Mouse (Mus musculus): ENCODE measurements around the gene Shld1. TPM values are rescaled to one million over a fixed set of nuclear protein-coding genes. Genes with fewer than 3 reads are reported as not detected.

Gene Shld1
- 10 to 100 TPM in 1 of 2 experiments, 1 to 10 TPM in 1; 8.5 to 11.8 TPM for total RNA-seq (2021)

DNA sequence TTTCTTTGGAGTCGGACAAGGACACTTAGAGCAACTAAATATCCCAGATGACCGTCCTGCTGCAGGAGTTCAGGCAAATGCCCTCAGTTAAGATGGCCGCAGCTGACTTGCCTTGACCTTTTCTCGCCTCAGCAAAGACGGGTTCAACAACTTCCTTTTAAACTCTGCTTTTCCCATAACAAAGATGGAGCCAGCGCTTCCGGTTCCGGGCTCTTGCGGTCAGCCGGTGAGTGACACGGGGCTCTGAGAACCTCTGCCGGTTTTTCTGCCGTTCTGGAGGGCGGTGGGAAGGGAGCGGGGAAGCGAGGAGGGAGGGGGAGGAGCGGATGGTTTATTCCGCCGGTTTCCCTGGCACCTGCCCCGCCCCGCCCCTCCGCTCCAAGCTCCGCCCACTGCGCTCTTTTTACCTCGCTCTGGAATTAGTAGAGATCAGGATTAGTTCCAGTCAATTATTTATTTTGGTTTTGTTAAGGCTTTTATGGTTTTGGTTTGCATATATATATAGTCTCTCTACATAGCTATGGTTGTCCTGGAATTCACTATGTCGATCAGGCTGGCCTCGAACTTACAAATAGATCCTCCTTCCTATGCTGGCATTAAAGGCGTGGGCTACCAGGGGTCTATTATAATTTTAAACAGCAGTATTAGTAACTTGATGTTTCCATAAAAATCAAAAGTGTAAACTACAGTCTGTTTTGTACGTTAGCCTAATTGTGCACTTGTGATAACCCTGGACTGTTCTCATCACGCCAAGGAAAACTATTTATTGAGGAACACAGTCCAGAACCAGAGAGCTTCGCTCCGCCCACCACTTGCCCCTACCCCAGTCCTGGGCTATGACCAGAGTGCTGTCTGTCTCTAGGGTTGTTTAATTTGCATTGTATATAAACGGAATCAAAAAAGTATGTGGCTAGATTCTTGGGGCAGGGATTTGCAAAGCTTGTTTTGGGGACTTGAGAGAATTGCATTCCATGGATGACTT lies at the start of gene Shld1:
TSS of gene Shld1 (plus strand) at position 176 of the 982 bp plus-strand sequence.
- DNase-seq (ENCODE audit: low spot score in 2 of 2) = peak; percentile 87 to 96
- intact Hi-C loops (cut with DNase I) = loop anchor here (5.0 kb wide), 1 partner anchor 175 kb away; no protein-coding TSS in a partner anchor

DNA sequence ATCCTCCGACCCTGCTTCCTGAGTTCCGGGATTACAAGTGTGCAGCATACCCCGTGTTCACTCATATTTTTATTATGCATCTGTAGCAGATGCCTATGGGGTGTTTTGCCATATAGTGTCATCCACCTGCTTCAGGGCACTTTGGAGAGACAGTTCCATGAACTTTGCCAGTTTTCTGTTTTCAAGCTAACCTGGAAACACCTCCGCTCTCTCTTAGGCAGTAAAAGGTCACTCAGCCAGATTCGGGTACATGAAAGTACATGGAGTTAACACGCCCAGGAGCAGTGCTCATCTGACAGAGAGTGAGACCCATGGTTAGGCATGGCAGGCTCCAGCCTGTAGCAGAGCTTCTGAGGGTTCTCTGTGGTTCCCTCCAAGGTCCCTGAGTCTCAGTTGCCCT lies 48.4 kb upstream of the Shld1 start:
- DNase-seq (ENCODE audit: low spot score in 2 of 2) = no peak
- intact Hi-C loops (cut with DNase I) = no loop called here

DNA sequence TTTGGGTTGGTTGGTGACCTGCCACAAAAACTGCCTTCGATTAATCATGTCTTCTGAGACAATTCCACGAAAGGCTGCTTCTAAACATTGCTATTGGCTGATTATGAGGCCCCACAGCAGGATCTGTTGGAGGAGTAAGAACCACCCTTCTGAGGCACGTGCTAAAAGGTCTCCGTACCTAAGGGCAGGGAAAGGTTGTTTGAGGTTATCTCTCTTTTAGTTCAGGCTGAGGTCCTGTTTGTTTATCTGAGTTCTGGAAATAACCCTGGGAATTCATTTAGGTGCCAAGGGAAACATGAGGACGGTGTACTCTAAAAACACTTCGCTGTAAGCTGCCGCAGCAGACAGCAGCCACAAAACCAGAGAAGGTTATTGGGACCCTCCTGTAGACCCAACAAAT lies 47.4 kb upstream of the Shld1 start:
- intact Hi-C loops (cut with DNase I) = no loop called here
- no peak for DNase-seq (ENCODE audit: low spot score in 2 of 2)

DNA sequence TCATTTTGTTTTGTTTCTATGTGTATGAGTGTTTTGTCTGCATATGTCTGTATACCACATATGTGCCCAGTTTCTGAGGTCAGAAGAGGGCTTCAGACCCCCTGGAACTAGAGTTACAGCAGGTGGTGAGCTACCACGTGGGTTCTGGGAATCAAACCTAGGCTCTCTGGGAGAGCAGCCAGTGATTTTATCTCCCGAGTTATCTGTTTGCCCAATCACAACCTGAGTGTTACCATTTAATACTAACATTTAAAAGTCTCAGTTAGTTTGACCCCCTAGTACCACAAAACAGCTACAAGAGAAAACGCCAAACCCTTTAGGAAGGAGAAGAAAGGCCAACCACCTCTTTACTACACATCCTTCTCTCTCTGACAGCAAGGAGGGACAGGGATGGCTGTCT lies 45.5 kb upstream of the Shld1 start:
- DNase-seq (ENCODE audit: low spot score in 2 of 2) = no peak
- intact Hi-C loops (cut with DNase I) = no loop called here

DNA sequence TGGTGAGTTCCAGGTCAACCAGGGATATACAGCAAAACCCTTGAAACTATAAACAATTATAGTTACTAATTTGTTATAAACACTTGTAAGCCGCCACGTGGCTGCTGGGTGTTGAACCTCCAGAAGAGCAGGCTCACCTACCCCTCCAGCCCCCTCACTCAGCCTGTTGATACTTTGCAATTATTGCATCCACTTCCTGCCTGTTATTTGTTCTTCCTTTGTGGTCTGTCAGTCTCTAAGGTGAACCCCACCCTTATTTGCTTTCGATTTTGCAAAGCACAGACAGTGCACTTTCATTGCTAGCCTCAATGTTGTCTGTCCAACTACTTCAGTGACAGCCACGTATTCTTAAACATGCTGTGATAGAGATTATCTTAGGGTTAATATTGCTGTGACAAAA lies 43.6 kb upstream of the Shld1 start:
- intact Hi-C loops (cut with DNase I) = no loop called here
- DNase-seq (ENCODE audit: low spot score in 2 of 2) = no peak

DNA sequence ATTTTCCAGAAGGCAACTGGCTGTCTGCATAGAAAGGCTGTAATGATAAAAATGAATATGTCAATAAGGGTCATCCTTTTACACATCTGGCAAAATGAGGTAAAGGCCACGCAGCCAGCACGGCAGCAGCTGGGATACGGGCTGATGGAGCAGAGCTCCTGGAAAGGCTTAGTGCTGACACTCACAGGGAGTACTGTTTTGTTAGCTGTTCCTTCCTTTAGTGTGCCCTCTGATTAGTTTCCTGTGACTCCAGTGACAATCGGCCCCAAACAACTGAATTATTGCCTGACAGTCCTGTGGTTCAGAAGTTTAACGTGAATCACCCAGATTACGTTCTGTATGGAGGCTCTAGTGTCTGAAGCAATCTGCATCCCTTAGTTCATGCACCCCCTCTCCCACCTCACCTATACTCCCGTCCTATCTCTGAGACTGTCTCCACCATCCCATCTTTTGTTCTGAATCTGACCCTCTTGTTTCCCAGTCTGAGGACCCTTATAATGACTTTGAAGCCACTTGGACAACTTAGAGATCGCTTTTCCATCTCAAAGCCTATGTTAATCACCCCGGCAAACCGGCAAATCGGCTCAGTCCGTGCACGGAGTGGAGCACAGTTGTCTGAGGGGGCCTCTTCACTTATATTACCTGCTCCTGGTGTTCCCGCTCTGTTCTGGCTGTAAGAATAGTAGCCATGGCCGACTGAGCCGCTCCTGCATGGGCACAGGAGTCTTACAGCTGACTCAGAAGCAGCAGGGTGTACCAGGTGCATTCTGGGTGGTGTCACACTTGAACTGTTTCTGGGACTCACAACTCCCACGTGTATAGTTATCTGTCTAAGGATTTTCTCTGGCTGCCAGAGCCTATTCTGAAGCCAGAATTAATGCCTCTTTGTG lies 39.6 kb upstream of the Shld1 start:
- no peak for DNase-seq (ENCODE audit: low spot score in 2 of 2)
- intact Hi-C loops (cut with DNase I) = no loop called here

DNA sequence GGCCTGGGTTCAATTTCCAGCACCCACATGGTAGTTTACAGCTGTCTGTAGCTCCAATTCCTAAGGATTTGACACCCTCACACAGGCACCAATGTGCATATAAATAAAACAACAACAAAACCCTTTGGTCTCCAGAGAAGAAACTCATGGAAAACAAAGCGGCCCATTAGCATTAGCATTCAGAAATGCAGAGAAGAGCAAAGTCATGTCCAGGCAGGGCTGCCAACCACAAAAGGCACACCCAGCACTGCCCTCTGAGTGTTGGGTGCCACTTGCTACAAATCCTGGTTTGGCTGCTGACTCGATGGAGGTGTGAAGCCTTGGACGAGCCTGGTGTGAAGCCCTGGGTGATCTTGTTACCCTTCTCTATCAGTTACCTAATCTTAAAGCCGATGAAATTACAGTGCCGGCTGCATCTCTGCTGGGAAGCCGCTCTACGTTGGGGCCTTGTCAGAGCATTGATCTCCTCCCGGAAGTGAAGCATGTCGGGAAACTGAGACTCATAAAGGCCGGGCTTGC lies 37.3 kb upstream of the Shld1 start:
- intact Hi-C loops (cut with DNase I) = no loop called here
- no peak for DNase-seq (ENCODE audit: low spot score in 2 of 2)

DNA sequence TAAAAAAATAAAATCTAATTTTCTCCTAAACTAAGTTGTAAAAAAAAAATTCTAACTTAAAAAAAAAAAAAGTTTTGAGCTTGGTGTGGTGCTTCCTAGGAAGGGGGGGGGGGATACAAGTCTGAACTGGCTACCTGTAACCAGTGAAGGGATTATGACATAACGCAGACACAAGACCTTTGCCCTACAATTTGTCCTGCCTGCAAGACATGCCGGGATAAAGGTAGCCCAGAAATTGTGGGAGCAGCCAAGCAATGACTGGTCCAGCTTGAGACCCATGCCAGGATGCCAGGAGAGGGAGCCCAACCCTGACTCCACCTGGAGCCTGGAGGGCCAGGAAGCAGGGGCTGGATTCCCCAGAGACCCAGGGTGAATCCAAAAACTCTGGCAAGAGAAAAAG lies 36.2 kb upstream of the Shld1 start:
- DNase-seq (ENCODE audit: low spot score in 2 of 2) = no peak
- intact Hi-C loops (cut with DNase I) = no loop called here

DNA sequence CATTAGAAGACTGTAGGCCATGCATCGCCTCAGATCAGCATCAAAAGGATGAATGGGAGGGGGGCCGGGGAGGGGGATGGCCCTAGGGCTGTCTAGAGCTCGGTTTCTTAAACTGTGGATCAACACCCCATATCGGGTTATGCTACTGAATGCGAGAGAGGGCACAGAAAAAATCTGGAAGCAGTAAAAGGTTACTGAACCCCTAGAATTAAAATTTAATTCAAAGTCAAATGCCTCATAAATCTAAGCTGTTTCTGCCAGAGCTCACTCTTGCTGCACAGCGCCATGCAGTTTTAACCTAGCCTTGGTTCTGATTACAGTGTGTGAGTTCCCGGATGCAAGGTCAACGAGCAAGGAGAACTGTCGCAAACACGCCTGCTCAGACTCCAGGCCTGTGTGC lies 34.3 kb upstream of the Shld1 start:
- DNase-seq (ENCODE audit: low spot score in 2 of 2) = no peak
- intact Hi-C loops (cut with DNase I) = no loop called here

DNA sequence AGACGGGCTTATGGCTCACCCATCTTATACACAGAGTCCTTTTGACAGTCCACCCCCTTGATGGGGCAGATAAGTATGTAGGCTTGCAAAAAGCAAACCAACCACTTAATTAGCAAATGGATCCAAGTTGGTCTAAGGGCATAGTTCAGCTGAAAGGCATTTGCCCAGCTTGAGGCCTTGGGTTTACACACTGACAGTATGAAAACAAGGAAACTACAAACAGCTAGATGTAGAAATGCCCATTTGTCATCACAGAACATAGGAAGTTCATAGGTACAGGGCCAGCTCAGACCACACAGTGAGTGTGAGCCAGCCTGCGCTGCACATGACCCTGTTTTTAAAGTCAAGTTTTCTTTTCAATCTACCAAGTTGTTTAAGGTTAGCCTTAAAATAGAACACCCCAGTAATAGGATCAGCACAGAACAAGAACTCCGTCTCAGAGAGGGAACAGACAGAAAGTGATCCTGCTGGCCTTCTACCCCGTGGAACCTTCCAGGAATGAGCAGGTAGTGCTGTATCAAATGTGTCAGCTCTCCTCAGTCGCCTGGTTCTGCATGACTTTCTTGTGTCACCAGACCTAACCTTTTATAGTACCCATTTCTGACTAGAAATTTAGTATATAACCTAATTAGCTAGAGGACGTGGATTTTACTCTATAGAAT lies 31.8 kb upstream of the Shld1 start:
- DNase-seq (ENCODE audit: low spot score in 2 of 2) = no peak
- intact Hi-C loops (cut with DNase I) = no loop called here

DNA sequence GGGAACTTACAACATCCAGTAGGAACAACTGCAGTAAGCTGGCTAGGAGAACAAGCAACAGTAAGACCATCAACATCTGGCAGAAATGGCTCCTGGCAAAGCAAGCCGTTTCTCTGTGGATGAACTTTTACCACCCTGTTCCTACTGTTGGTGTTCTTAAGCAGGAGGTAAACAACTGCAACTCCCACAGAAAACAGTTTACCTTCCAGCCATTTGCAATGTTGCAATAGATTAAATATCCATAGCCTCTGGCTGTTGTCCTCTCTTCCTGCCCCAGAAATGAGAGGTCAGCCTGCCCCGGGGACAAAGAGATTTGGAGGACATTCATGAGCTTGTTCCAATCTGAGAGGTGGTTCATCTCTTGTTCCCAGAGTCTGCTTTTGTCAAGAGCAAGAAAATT lies 29.5 kb upstream of the Shld1 start:
- intact Hi-C loops (cut with DNase I) = no loop called here
- no peak for DNase-seq (ENCODE audit: low spot score in 2 of 2)

DNA sequence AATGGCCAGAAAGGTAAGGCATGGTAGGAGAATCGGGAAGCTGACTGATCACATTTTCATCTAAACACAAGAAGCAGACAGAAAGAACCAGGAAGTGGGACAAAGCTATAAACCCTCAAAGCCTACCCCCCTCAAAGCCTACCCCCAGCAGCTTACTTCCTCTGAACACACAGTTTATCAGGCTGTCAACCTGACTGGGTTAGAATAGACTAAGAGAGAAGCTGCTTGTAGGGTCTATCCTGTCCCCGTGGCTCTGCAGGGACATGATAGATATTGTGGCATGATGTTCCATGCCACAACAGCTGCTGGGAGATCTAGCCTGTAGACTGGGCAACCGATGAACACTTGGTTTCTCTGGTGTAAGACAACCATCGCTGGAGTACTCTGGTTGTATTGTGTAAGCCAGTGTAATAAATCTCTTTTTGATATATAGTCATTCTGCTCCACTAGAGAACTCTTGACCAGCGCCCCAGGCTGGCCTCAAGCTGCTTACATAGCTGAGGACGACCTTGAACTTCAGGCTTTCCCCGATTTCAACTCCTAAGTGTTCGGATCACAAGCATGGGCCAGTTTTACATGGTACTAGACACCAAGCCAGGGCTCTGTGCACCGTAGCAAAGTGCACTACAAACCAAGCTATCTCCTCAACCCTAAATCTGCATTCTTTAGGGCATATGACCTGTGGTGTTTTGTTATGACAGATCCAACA lies 28.2 kb upstream of the Shld1 start:
- DNase-seq (ENCODE audit: low spot score in 2 of 2) = no peak
- intact Hi-C loops (cut with DNase I) = no loop called here

DNA sequence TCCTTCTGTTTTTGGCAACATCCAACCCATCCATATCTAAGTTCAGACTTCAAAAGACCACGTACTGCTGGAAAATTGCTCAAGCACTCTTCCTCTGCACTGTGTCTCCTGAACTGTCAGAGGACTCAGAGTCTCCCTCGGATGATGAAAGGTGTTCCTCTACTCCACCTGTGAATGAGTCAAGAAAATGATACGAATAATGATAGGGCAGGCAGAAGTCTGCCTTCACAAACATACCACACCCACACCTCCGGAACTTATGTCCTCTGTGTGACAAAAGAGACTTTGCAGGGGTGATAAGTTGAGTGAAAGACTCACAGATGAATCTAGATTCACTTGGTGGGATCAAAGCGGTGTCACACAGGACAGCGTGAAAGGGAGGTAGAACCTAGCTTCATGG lies 17.6 kb upstream of the Shld1 start:
- DNase-seq (ENCODE audit: low spot score in 2 of 2) = no peak
- intact Hi-C loops (cut with DNase I) = no loop called here

DNA sequence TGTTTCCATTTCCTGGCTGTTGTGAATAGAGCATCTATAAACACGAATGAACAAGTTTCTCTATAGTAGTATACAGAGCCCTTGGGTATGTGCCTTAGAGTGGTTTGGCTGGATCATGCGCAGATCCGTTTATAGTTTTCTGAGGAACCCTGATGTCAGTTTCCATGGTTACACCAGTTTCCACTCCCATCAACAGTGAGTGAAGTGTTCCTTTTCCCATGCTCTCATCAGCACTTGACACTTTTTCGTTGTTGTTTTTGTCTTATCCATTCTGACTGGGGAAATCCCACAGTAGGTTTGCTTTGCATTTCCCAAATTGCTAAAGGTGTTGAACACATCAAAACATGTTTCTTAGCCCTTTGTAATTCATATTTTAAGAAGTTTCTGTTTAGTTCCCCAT lies 16.4 kb upstream of the Shld1 start:
- intact Hi-C loops (cut with DNase I) = no loop called here

DNA sequence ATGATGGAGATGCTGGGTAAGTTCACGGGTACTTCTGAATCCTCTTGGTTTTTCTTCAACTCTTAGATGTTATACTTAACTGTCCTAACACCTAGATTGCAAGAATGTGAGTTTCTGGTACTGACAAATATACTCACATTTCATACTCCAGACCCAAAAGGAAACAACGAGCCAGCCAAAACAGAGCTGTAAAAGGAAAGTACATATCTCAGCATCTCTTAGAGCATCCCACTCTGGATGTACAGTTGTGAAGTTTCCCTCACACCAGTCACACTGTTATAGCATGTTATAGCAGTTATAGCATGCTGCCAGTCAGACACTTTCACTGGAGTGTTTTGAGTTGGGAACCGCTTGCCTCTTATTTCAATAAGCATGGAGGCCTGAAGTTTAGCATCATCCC lies 14.6 kb upstream of the Shld1 start:
- peak in 1 of 2 experiments; percentile 65 for DNase-seq (ENCODE audit: low spot score in 2 of 2)
- intact Hi-C loops (cut with DNase I) = no loop called here

More for the DNA sequence above, 16.4 kb upstream of the Shld1 start:
- no peak for DNase-seq (ENCODE audit: low spot score in 2 of 2)

DNA sequence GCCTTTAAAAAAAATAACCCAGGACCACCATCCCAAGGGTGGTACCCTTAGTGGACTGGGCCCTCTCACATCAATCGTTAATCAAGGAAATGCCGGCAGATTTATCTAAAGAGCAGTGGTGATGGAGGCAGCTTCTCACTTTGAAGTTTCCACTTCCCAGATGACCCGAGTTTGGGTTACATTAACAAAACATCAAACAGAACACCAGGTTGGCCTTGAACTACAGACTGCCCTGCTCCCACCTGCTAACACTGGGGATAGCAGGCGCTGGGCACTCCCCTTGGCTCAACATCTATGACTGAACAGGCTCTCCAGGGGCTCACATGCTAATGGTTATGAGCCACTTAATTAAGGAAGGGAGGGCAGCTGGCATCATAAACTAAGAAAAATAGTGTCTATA lies 10.6 kb upstream of the Shld1 start:
- intact Hi-C loops (cut with DNase I) = no loop called here
- DNase-seq (ENCODE audit: low spot score in 2 of 2) = no peak

DNA sequence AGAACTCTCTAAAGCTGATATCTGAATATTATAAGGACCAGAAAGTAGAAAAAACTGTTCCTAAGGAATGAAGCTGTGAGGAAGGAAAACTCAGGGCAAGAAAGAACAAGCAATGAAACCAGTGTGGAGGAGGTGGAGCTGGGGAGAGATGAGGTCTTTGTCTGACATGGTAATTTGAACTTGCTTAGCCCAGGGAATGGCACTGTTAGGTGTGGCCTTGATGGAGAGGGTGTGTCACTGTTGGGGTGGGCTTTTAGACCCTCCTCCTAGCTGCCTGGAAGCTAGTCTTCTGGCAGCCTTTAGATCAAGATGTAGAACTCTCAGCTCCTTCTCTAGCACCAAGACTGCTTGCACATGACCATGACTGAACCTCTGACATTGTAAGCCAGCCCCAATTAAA lies 1.7 kb upstream of the Shld1 start:
- no peak for DNase-seq (ENCODE audit: low spot score in 2 of 2)
- intact Hi-C loops (cut with DNase I) = loop anchor here (5.0 kb wide), 1 partner anchor 173 kb away; no protein-coding TSS in a partner anchor

DNA sequence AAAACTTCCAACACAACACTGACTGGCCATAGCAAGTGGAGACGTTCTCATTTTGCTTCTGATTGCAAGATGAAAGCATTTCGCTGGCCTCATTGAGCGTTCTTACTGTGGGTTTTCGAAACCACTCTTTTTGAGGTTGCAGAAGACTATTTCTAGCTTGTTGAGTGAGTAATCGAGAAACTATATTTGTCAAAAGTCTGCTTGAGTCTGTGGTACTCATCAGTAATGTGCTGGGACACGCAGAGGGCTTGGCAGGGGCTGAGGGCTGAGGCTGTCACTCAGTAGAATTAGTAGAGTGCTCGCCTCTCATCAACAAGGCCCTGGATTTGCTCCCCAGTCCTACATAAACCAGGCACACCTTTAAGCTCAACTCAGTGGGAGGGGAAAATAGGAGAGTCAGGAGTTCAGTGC lies 1.9 kb downstream of the Shld1 start:
- intact Hi-C loops (cut with DNase I) = loop anchor here (2.0 to 5.0 kb wide), 3 partner anchors 82 to 176 kb away; no protein-coding TSS in a partner anchor
- peak; percentile 34 to 79 for DNase-seq (ENCODE audit: low spot score in 2 of 2)

DNA sequence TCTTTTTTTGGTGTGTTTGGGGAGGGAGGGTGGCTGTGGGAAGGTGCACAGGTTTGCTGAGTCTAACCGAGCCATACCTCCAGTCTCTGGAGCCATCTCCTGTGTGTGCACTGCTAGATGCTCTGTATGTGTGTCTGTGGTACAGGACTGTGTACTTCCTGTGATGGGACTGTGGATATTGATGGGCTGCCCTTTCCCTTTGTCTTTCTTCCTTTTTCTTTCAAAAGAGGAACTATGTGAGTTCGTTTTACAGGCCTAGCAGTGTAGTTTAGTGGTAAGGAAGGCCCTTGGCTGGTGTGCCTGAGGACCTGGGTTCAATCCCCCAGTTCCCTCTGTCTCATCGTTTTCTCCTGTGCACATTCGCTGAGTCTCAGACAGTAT lies 2.4 kb downstream of the Shld1 start:
- intact Hi-C loops (cut with DNase I) = loop anchor here (2.0 to 5.0 kb wide), 3 partner anchors 82 to 177 kb away; no protein-coding TSS in a partner anchor
- DNase-seq (ENCODE audit: low spot score in 2 of 2) = no peak

Data from left cerebral cortex, postnatal 25 days (tissue).